Mouse (Mus musculus) retina, embryonic 14.5 days (tissue): ENCODE measurements around the gene Qars.
A peak's percentile ranks its signal among the peaks of the same experiment; 100 is the strongest.

Experiments
- DNase-seq: peaks from one replicate; pipeline ENCODE4 v3.0.0-alpha.2; 2015; ENCODE audit warnings: low spot score

Gene Qars

DNA sequence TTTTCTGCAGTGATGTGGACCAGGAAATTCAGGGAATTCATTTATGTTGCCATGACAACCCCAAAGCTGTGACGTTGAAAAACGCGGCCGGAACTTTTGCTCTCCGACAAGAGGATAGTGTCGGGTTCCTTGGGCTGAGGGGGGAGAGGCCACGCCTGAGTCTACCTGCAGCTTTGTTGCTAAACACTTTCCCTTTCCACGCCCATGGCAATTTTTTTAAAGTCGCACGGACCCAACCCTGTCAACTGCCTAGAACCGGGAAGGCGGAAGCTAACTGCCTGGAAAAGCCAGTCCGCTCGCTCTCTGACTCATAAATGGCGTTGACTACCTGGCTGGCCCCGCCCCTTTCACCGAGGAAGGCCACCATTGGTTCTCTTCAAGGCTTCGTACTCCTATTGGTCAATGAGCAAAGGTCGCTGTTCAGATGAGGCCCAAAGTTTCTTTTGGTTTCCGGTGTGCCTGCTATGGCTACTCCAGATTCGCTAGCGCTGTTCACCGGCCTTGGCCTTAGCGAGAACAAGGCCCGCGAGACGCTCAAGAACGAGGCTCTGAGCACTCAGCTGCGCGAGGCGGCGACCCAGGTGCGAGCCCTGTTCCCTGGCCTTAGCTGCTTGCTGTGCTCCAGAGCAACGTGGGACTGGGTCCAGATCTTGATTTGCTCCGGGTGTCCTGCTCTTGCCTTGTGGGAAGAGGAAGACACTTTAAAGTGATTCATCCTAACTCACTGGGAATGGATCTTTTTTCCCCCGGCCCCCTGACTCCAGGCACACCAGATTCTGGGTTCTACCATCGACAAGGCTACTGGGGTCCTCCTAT, at the start of gene Qars:
Gene Qars, plus strand, starts transcription at position 88 of the 816 bp plus-strand sequence.
- peak; percentile 97 for DNase-seq

DNA sequence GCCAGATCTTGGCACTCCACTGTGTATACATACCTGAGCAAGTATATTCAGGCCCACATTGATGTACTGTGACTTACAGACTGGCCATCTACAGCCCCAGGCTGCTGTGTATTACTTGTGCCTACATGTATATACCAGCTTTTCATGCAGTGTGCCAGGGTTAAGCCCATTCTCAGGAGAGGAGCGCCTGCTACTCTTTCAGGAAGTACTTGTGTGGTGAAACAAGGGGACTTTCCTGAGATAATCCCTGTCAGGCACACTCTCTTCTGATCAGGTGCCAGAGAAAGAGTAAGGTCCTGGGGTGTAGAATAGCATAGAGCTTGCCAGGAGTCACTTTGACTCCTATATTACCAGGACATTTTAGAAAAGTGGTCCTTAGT, 47.6 kb upstream of the Qars start:
- DNase-seq = no peak

DNA sequence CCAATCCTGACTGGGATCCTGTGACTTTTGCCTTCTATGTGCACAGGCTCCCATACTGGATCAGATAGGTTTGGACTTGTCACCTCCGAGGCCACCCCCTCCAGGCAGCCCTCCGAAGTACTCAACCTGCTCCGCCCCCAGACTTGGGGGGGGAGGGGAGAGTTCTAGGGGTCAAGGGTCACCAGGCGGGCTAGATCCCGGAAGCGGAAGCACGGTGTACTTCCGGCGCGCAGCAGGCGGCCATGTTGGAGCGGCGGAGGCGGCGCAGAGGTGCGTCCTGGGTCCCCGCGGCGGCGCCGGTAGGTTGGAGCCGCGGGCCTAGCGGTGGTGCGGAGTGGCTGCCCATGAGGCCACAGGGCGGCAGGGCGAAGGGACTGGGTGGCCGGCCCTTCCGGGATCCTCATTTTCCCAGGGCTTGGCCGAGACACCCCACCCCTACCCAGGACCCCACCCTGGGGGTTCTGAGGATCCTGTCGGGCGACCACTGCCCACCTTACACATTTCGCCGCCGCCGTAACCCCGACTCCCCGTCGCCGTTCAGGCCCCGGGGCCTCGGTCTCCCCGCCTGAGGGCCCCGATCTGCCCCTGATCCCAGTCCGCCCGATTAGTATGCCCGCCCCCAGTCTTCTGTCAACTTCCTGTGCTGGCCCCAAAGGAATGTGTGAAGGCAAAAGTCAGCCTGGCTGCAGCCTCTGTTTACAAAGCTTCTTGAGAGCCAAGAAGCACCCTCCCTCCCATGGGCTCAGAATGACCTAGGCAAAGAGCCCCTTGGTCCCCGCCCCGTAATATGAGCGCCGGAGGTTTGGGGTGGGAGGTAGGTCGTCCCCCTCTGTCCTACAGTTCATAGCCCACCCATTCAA, 47.0 kb upstream of the Qars start, which contains the start of gene Ccdc71:
Gene Ccdc71, plus strand, starts transcription at position 209 of the 860 bp plus-strand sequence.
- peak; percentile 89 for DNase-seq

DNA sequence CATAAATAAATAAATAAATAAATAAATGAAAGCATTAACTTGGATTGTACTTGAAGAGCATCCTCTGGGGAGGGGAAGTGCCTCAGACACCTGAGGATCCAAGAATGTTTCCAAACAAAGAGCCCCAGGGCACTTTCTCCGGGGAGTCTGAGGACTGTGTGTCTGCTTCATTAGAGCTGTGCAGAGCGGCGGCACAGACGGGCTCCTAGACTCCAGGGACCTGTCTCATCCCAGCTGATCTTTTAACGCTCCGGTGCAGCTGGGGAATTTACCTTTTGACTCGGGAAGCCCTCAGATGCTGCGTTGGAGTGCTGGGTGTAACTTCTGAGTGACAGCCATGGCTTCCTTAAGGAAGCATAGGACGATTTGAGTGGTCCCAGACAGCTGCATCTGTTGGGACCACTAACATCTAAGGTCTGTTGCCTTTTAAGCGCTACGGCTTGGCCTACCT, 46.3 kb upstream of the Qars start, which contains the start of gene Klhdc8b:
Gene Klhdc8b, minus strand, starts transcription at position 401 of the 451 bp plus-strand sequence.
- DNase-seq = peak; percentile 27

DNA sequence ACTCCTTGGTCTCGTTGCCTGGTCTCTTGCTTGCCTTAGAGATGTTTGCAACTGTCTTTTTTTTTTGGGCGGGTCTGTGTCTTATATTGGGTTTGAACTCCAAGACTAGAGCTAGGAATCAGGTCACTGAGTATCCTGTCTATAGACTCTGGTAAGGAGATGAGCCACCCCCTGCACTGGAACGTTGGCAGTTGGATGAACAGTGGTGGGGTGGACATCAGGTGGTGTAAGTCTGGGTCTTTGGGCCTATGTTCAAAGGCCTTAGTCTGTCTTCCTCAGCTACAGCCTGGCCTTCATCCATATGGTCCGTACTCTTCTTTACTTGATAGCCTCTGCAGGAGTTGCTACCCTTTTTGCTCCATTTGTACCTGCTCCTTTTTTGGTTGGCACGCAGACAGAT, 45.8 kb upstream of the Qars start:
- DNase-seq = no peak

DNA sequence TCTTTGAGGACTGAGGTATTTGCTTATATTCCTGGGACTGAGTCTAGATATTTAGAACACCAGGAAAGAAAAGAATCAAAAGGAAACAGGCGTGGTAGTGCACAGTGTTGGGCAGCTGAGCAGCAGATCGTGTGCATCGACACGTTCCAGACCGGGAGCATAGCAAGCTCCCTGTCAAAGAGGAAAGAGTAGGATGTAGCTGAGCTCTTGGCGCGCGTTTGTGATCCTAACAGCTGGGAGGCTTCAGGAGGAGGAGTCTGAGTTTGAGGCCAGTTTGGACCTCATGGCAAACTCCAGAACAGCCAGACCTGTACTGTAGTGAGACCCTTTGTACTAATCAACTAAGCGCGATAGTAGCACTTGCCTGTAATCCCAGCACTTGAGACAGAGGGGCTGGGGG, 45.3 kb upstream of the Qars start:
- no peak for DNase-seq

DNA sequence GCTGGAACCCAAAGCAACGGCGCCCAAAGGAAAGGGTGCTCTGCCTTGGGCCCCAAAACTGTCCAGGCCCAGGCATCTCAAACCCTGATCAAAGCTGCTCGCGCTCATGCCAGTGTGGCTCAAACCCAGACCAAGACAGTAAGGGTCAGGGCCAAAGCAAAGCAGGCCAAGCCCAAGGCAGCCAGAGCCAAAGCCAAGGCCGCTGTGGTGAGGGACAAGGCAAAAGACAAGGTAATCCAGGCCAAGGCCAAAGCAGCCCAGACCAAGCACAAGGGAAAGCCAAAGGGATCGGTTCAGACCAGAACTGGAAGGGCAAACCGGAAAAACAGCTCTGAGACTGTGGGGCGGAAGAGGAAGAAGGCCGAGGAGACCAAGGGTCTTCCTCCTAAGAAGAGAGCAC, 43.8 kb upstream of the Qars start:
- no peak for DNase-seq

DNA sequence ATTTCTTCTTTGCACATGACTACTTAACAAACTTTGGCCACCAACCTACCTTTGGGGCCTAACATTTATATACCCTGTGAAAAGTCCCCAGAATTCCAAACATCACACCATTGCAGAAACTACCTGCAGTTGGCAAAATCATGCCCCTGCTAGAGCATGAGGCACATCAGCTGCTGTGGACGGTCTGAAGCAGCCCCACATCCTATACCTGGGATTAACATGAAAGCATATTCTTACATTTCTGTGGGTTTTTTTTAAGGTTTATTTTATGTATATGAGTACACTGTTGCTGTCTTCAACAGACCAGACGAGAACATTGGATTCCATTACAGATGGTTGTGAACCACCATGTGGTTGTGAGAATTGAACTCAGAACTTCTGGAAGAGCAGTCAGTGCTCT, 41.3 kb upstream of the Qars start:
- DNase-seq = no peak

DNA sequence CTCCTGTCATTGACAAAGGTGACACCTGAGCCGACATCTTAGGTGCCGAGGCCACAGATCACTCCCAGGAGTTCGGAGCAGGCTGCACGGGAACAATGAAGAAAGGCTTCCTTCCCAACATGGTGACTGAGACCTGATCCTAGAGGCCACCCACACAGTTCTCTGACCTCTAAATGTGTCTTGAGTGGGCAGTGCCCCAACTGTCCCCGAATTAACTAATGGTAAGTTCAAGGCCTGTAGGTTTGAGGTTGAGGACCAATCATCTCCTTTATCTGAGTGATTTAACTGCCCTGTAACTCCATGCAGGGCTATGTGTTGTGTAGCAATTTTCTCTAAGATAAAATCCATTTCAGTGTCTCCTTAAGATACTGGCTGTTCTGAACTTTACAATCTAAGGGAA, 38.1 kb upstream of the Qars start:
- DNase-seq = no peak

DNA sequence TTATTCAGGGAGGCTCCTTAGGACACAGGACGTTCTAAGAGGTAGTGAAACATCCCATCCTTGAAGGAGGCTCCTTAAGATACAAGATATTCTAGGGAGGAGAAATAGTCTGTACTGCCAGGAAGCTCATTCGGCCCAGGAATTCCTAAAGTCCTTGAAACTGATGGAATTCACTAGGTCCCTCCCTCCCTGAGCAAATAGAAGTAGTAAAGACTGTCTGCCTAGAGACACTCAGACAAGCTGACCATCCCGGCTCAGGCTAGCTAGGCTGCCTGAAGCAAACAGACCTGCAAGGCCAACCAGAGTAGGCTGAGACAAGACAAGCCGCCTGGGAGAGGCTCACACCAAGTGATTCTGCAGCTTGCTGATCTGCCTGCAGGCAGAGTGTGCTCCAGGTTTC, 37.7 kb upstream of the Qars start:
- no peak for DNase-seq

DNA sequence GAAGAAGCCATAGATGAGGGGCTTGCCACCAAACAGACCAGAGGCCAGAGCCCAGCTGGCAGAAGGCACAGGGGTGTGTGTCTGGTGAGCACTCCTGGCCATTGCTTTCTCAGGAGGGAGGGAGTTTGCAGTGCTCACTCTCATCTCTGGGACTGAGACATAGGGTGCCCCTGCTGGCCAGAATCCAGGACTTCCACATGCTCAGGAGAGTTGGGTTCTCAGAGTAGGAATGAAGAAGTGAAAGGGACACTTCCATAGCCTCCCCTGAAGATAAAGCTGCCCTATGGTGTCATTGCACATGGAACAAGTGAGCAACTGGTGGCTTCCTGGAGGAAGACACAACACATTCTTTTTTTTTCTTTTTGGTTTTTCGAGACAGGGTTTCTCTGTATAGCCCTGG, 33.0 kb upstream of the Qars start:
- DNase-seq = no peak

DNA sequence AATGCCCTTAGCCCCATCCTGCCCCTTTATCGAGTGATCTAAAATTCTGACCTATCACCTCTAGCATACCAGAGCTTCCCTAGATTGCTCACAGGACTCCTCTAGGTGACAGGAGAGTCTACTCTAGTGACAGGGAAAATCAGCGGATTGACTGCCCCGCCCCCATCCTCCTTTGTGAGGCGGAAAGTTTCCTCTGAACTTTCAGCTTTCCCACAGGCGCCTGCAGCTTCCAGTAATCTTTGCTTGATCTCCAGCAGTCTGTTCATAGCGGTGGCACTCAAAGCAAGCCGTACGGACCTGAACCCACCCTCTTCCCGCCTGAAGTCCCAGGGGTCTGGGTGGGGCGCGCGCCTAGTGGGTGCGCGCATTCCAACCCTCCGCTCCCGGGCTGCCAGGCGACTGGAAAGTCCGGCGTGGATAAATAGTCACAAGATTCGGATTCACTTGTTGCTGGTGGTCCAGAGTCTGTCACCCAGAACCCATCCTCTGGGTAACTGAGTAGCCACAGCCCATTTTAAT, 28.8 kb upstream of the Qars start:
- DNase-seq = peak; percentile 89

DNA sequence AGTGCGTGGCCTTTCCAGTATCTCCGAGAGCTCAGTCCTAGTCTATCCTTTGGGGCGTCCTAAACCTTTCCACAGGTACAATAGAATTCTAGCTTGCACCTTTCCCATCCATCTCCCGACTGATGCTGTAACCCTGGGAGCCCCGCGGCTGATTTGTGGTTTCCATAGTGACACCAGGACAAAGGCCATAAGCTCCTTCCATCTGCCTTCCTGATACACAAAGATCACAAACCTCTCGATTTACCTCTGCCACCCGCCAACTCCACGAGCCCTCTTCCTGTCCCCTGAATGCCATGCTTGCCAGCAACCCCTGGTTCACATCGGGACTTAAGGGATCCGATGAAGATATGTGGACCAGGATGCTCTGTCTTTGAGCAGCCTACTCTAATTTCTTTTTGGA, 28.3 kb upstream of the Qars start:
- no peak for DNase-seq

DNA sequence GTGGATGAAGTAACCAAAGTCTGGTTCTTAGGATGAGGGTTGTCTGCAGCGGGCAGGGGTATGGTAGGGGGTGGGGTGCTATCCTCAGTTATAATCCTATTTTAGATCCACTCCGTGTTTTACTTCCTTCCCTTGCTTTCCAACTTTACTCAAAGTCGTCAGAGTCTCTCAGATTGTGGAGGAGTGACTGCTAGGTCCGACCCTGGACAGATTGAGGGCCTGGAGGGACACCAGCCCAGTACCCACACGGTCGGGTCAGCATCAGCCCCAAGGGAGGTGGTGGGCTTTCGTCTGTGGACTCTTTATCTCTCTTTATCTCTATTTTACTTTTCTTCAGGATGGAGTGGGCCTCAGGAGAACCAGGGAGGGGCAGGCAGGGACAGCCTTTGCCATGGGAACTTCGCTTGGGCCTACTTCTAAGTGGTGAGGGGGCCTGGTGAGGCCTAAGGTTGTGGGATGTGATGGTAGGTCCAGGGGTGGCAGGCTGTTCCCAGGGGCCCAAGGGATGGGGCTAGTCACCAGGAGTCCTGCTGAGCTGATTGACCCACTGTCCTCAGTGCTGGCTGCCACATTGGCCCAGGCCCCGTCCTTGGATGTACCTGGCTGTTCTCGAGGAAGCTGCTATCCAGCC, 27.7 kb upstream of the Qars start, which contains the start of gene Lamb2:
Gene Lamb2, plus strand, starts transcription at position 16 of the 631 bp plus-strand sequence.
- DNase-seq = peak; percentile 93

DNA sequence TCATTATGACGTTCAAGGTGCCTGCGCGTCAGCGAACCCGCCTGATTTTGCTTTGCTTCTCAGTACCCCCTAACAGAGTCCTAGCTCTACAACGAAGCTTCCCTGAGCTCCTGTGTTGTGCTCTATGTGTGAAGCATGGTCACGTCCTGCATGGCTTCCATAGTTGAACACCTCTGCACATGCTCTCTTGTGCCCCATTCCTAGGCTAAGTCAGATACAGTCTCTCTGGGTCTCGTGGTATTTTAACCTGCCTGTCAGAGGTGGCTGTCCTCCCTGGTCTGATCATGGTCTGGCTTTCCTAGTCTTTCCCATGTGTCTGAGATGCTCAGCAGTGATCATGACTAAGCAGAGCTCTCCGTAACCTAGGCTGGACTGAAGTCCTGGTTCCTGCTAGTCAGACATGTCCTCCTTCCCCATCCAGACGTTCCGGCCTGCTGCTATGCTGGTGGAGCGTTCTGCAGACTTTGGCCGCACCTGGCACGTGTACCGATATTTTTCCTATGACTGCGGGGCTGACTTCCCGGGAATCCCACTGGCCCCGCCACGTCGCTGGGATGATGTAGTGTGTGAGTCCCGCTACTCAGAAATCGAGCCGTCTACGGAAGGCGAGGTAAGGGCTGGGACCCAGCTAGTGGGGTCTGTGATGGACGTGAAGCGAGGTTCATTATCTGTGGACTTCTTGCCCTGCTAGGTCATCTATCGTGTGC, 26.5 kb upstream of the Qars start:
- no peak for DNase-seq

DNA sequence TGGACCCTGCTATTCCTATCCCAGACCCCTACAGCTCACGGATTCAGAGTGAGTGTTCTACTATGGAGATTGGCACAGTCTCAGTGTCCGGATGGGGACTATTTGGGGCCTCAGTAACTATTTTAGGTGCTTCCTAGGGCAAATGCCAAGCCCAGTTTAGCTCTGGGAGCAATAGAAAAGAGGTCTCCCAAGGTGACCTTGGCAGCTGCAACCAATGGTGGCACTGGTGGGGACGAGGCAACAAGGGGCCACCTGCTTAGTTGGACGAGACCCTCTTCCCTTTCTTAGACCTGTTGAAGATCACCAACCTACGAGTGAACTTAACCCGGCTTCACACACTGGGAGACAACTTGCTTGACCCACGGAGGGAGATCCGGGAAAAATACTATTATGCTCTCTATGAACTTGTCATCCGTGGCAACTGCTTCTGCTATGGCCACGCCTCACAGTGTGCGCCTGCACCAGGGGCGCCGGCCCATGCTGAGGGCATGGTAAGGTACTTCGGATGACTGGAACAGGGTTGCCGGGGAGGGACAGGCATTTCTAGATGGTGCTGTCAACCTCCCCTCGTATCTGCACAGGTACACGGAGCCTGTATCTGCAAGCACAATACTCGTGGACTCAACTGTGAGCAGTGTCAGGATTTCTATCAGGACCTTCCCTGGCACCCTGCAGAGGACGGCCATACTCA, 25.8 kb upstream of the Qars start:
- DNase-seq = no peak

DNA sequence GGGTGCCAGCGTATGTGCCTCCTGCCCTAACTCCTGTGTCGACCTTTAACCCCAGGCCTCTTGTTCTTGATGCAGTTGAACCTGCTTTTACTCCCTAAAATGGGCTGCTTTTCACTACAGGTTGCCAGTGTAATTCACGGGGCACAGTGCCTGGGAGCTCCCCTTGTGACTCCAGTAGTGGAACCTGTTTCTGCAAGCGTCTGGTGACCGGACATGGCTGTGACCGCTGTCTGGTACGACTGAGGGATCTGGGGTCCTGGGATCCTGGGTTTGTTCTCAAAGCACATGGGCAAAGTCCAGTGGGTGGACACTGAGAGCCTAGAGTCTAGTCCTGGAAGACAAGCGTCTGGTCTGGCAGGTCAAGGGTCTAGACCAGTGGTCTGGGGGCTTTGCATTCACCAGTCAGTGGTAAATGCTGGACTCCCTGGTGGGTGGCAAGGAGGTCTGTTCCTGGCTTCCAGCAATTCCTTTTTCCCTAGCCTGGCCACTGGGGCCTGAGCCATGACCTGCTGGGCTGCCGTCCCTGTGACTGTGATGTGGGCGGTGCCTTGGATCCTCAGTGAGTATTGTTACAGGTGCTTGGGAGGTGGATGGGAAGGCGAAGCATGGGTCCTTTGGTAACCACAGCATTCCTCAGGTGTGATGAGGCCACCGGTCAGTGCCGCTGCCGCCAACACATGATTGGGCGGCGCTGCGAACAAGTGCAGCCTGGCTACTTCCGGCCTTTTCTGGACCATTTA, 24.3 kb upstream of the Qars start:
- no peak for DNase-seq

DNA sequence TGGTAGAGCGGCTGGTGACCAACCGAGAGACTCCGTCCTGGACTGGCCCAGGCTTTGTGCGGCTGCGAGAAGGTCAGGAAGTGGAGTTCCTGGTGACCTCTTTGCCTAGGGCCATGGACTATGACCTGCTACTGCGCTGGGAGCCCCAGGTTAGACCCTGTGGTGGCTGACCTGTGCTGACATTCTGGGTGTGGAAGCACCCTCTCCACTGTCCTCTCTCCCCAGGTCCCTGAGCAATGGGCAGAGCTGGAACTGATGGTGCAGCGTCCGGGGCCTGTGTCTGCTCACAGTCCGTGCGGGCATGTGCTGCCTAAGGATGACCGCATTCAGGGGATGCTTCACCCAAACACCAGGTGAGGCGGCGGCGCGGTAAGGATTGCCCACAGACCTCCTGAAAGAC, 23.5 kb upstream of the Qars start:
- DNase-seq = no peak

DNA sequence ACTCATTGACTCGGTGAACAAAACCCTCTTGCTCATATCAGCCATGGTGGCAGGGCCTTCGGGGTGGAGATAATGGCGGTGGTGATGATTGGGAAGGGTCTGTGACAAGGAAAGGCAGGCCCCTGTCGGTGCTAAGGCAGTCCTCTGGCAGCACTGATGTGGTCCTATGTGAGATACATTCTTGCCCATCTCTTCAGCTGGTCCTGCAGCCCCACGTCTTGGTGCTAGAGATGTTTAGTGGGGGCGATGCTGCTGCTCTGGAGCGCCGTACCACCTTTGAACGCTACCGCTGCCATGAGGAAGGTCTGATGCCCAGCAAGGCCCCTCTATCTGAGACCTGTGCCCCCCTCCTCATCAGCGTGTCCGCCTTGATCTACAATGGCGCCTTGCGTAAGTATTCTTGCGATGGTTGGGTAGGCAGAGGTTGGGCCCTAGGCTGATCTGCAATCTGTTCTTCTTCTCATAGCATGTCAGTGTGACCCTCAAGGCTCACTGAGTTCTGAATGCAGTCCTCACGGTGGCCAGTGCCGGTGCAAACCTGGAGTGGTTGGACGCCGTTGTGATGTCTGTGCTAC, 22.1 kb upstream of the Qars start:
- no peak for DNase-seq

DNA sequence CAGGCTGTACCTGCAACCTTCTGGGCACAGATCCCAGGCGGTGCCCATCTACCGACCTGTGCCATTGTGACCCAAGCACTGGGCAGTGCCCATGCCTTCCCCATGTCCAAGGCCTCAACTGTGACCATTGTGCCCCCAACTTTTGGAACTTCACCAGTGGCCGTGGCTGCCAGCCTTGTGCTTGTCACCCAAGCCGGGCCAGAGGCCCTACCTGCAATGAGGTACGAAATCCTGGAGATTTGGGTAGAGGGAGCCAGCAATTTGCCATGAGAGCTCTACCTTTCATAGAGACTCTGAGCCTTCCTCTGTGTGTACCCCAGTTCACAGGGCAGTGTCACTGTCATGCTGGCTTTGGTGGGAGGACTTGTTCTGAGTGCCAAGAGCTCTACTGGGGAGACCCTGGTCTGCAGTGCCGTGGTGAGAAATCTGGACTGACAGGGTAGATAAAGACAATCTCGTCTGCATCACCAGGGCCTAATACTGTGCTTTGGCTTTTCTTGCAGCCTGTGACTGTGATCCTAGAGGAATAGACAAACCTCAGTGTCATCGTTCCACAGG, 20.5 kb upstream of the Qars start:
- no peak for DNase-seq
